Mouse (Mus musculus) embryonic facial prominence, embryonic 13.5 days (tissue): Measurements from ENCODE around the gene Dgka. TPM values are rescaled to one million over a fixed set of nuclear protein-coding genes. Genes with fewer than 3 reads are reported as not detected.
A peak's percentile ranks its signal among the peaks of the same experiment; 100 is the strongest.

ENCODE experiments used
- ATAC-seq: fragments of 200-750 bp; cut with Nextera tagmentation; 2 replicates; pipeline ENCODE4 v1.8.0; 2017; ENCODE audit warnings: low read depth; ENCODE audit not compliant: insufficient number of reproducible peaks, insufficient read depth, low FRiP score, low TSS enrichment
- H3K27ac ChIP-seq: fragments of 300-500 bp; sonication (generic); 2 replicates; pipeline ENCODE4 v1.5.1; 2015; ENCODE audit warnings: moderate library complexity, mild to moderate bottlenecking, inconsistent platforms
- H3K27me3 ChIP-seq: fragments of 300-500 bp; sonication (generic); 2 replicates; pipeline ENCODE4 v1.6.1; 2015; ENCODE audit warnings: mild to moderate bottlenecking, inconsistent platforms
- H3K36me3 ChIP-seq: fragments of 300-500 bp; sonication (generic); 2 replicates; pipeline ENCODE4 v1.6.1; 2015; ENCODE audit warnings: mild to moderate bottlenecking, inconsistent platforms
- H3K4me1 ChIP-seq: fragments of 300-500 bp; sonication (generic); 2 replicates; pipeline ENCODE4 v1.6.1; 2015; ENCODE audit warnings: inconsistent platforms
- H3K4me2 ChIP-seq: fragments of 300-500 bp; sonication (generic); 2 replicates; pipeline ENCODE4 v1.6.1; 2015; ENCODE audit warnings: moderate library complexity, mild to moderate bottlenecking, inconsistent platforms
- H3K4me3 ChIP-seq: fragments of 300-500 bp; sonication (generic); 2 replicates; pipeline ENCODE4 v1.5.1; 2015; ENCODE audit warnings: mild to moderate bottlenecking, inconsistent platforms
- H3K9ac ChIP-seq: fragments of 300-500 bp; sonication (generic); 2 replicates; pipeline ENCODE4 v1.6.1; 2015; ENCODE audit warnings: mild to moderate bottlenecking, inconsistent platforms
- H3K9me3 ChIP-seq: fragments of 300-500 bp; sonication (generic); 2 replicates; pipeline ENCODE4 v1.6.1; 2016; ENCODE audit warnings: inconsistent platforms
- WGBS: fragments of 180-500 bp; shearing (Covaris S2); methylation state at CpG from one replicate; pipeline ENCODE4 v1.1.7; 2015; ENCODE audit warnings: mixed read lengths; 5-methylcytosine and 5-hydroxymethylcytosine counted together
- polyA plus RNA-seq: library from polyadenylated mRNA; unstranded; fragments of >200 nt; fragmentation: Nextera tagmentation; extraction: Ambion mirVana; gene quantifications from 2 replicates; pipeline ENCODE4 v1.2.1, GENCODE M21; 2015

Dgka gene
- 16.3 and 16.8 TPM in 2 replicates for polyA plus RNA-seq

DNA sequence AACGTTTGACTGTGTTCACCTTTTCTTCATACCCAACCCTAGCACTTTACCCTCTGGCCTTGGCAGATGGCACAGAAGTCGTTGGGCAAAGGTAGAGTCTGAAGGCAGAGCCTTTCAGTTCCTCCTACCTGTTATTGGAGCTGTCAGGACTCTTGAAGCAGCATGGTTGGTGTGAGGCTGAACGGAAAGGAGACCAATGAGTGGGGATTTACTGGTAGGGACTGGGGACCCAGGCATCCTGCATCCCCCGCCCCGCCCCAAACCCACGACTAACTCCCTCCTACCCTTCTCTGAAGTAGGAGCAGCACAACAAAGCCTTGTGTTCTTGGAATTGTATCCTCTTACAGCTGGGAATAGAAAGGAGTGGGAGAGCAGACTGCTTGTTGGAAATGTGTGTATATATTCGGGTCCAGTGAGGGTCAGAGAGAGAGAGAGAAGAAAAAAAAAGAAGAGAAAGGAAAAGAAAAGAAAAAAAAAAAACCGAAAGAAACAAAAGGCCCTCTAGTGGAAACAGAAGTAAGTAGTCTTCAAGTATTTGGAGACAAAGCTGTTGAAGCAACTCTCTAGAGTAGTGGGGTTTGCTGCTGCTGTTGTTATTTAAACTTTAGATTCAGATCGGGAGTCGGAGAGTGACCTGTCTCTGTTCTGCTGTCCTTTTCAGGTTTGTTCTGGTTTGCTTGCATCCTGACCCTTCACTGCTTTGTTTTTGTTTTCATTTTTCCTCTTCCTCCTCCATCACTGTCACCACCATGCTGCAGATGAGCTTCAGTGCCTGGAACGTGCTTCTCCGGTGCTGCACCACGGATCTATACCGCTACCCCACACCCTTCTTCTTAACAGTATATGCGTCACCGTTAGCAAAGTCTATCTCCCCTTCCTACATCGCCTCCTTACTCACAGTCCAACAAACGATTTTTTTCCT, at the start of gene Dgka:
Gene Dgka, minus strand, starts transcription at position 176 of the 922 bp plus-strand sequence.
- Histone ChIP-seq H3K27ac (peak within 1 kb of the TSS; percentile 71), H3K9ac (peak within 1 kb of the TSS; percentile 87), H3K36me3 (no peaks in the 10 kb centered on the region), H3K27me3 (peaks cover 15% of the 10 kb centered on the region), H3K4me3 (peak within 1 kb of the TSS; percentile 75), H3K4me2 (peak within 1 kb of the TSS; percentile 88), H3K9me3 (no peaks in the 10 kb centered on the region), H3K4me1 (peaks cover 27% of the 10 kb centered on the region)
- WGBS: 23% methylated on average over 18 of the region's 18 CpGs
- no peak for ATAC-seq

GRCm38 (mm10) chr10:128794391-128794790, 49.7 kb upstream of the Dgka start:
- Histone ChIP-seq H3K9me3 (no peaks in the 10 kb centered on the region), H3K4me2 (no peak overlapping the region), H3K4me1 (no peaks in the 10 kb centered on the region), H3K27ac (no peak overlapping the region), H3K4me3 (no peak overlapping the region), H3K36me3 (peaks cover 14% of the 10 kb centered on the region), H3K27me3 (no peaks in the 10 kb centered on the region), H3K9ac (no peak overlapping the region)
- no peak for ATAC-seq
- WGBS: 89% methylated on average over 5 of the region's 5 CpGs

DNA sequence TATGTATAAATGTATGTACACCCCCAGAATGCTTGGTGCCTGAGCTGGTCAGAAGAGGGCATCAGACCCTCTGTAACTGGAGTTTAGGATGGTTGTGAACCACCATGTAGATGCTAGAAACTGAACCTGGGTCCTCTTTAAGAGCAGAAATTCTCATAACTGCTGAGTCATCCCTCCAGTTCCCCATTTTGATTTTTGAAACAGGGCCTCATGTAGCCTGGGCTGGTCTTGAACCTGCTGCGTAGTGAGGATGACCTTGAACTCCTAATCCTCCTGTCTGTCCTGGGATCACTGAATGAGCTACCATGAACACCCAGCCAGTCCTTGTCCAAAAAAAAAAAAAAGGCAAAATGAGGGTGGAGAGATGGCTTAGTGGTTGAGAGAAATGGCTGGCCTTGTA, 48.6 kb upstream of the Dgka start:
- Histone ChIP-seq H3K9ac (no peak overlapping the region), H3K9me3 (no peaks in the 10 kb centered on the region), H3K4me3 (no peak overlapping the region), H3K4me1 (no peaks in the 10 kb centered on the region), H3K4me2 (no peak overlapping the region), H3K36me3 (peaks cover 8% of the 10 kb centered on the region), H3K27ac (no peak overlapping the region), H3K27me3 (no peaks in the 10 kb centered on the region)
- 87% methylated on average over 1 of the region's 1 CpGs for WGBS
- no peak for ATAC-seq

DNA sequence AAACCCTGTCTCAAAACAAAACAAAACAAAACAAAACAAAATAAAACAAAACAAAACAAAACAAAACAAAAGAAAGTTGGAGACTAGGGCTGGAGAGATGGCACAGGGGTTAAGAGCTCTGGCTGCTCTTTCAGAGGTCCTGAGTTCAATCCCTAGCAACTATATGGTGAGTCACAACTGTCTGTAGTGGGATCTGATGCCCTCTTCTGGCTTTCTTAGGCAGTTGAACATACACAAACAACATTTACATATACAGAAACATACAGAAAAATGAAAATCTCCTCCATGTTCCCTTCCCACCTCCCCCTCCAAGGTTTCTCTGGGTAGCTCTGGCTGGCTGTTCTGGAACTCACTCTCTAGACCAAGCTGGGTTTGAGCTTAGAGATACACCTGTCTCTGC, 47.4 kb upstream of the Dgka start:
- Histone ChIP-seq H3K4me2 (no peak overlapping the region), H3K27me3 (no peaks in the 10 kb centered on the region), H3K4me3 (no peak overlapping the region), H3K9ac (no peak overlapping the region), H3K27ac (no peak overlapping the region), H3K9me3 (no peaks in the 10 kb centered on the region), H3K4me1 (no peaks in the 10 kb centered on the region), H3K36me3 (no peaks in the 10 kb centered on the region)
- ATAC-seq: no peak

GRCm38 (mm10) chr10:128790398-128791124, 45.9 kb upstream of the Dgka start, which contains the start of gene Mmp19:
Gene Mmp19 (plus strand): TSS chr10:128790910.
- ATAC-seq: no peak

GRCm38 (mm10) chr10:128780200-128780599, 35.5 kb upstream of the Dgka start:
- H3K9ac ChIP-seq: no peak overlapping the region
- H3K27ac ChIP-seq: no peak overlapping the region
- no peaks in the 10 kb centered on the region for H3K27me3 ChIP-seq
- no peak for ATAC-seq
- no peak overlapping the region for H3K4me2 ChIP-seq
- WGBS: 86% methylated on average over 1 of the region's 1 CpGs
- H3K4me1 ChIP-seq: peaks cover 17% of the 10 kb centered on the region
- H3K9me3 ChIP-seq: peaks cover 21% of the 10 kb centered on the region
- no peaks in the 10 kb centered on the region for H3K36me3 ChIP-seq
- H3K4me3 ChIP-seq: no peak overlapping the region

More at GRCm38 (mm10) chr10:128790398-128791124, 45.9 kb upstream of the Dgka start, which contains the start of gene Mmp19:
- no peak within 1 kb of the TSS for H3K27ac ChIP-seq
- H3K4me3 ChIP-seq: no peak within 1 kb of the TSS
- H3K9ac ChIP-seq: no peak within 1 kb of the TSS
- H3K4me2 ChIP-seq: no peak within 1 kb of the TSS
- H3K4me1 ChIP-seq: no peaks in the 10 kb centered on the region
- H3K9me3 ChIP-seq: no peaks in the 10 kb centered on the region
- no peaks in the 10 kb centered on the region for H3K27me3 ChIP-seq
- 61% methylated on average over 7 of the region's 7 CpGs for WGBS
- H3K36me3 ChIP-seq: no peaks in the 10 kb centered on the region

DNA sequence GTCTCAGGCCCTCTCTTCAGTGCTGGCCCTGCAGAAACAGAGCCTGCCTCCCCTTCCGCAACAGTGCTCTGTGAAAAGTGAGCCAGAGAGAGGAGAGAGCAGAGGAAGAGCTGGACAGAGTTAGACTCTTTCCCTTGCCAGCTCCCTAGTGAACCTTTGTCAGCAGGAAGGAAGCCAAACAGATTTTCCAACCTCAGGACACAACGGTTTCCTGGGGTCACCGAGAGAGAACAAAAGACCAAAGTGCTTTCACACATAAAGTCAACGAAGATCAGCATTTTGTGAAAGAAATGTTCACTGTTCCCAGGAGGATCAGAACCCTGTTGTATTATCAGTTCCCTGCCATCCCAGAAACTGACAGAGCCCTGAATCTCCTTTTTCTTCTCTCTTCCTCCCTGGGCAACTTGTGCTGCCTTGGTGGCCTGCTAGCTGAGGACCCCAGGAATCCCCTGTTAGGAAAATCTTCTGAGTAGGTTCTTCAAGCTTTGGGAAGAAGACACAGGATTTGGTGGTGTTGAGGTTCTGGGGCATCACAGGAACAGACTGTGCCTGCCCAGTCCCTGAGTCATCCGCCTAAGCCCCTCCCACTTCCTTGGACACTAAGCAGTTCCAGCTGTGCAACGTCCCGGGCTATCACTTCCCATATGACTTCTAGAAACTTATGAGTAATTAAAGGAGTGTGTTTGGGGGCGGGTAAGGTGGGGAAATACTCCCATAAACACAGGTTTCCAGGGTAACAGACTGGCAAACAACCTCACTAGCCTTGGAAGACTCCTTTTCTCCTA, 34.5 kb upstream of the Dgka start:
- WGBS: 16% methylated on average over 8 of the region's 8 CpGs
- peaks cover 15% of the 10 kb centered on the region for H3K9me3 ChIP-seq
- peaks cover 17% of the 10 kb centered on the region for H3K4me1 ChIP-seq
- H3K27ac ChIP-seq: peak overlapping the region; percentile 89
- no peak overlapping the region for H3K9ac ChIP-seq
- peak overlapping the region; percentile 24; the same call in 1 of the 2 replicates for H3K4me2 ChIP-seq
- H3K4me3 ChIP-seq: no peak overlapping the region
- H3K36me3 ChIP-seq: no peaks in the 10 kb centered on the region
- ATAC-seq: 0 out of 2 replicates have a peak, but pooled peaks have one; percentile 85
- H3K27me3 ChIP-seq: no peaks in the 10 kb centered on the region

DNA sequence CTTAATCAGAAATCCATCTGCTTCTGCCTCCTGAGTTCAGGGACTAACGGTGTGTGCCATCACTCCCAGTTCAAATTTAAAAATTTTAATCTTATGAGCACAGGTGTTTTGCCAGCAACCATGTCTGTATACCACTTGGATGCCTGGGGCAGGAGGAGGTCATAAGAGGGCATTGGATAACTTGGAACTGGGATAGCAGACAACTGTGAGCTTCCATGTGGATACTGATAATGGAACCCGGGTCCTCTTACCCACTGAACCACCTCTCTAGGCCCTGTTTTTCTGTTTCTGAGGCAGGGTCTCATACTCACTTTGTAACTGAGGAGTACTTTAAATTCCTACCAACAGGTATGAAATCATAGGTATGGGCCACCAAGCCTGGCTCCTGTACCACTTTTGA, 33.8 kb upstream of the Dgka start:
- Histone ChIP-seq H3K4me2 (no peak overlapping the region), H3K27me3 (no peaks in the 10 kb centered on the region), H3K4me3 (no peak overlapping the region), H3K36me3 (no peaks in the 10 kb centered on the region), H3K27ac (peak overlapping the region; percentile 89), H3K9ac (no peak overlapping the region), H3K9me3 (0 out of 2 replicates have a peak, but pooled peaks cover 7% of the 10 kb centered on the region), H3K4me1 (peaks cover 17% of the 10 kb centered on the region)
- ATAC-seq: no peak
- 80% methylated on average over 2 of the region's 2 CpGs for WGBS

- WGBS: 14% methylated on average over 5 of the region's 5 CpGs
- H3K9me3 ChIP-seq: no peaks in the 10 kb centered on the region
- ATAC-seq: no peak
- no peak overlapping the region for H3K27ac ChIP-seq
- no peak overlapping the region for H3K9ac ChIP-seq
- no peaks in the 10 kb centered on the region for H3K27me3 ChIP-seq
- no peak overlapping the region for H3K4me2 ChIP-seq
- H3K4me1 ChIP-seq: peaks cover 6% of the 10 kb centered on the region; the same call in 1 of the 2 replicates
- no peaks in the 10 kb centered on the region for H3K36me3 ChIP-seq
- no peak overlapping the region for H3K4me3 ChIP-seq
Measured at GRCm38 (mm10) chr10:128773685-128774084, 29.0 kb upstream of the Dgka start.

- WGBS: 72% methylated on average over 2 of the region's 2 CpGs
- no peaks in the 10 kb centered on the region for H3K27me3 ChIP-seq
Measured at GRCm38 (mm10) chr10:128772895-128773294, 28.2 kb upstream of the Dgka start.

More at GRCm38 (mm10) chr10:128772895-128773294, 28.2 kb upstream of the Dgka start:
- H3K4me2 ChIP-seq: no peak overlapping the region
- H3K9ac ChIP-seq: no peak overlapping the region
- H3K4me3 ChIP-seq: no peak overlapping the region
- H3K9me3 ChIP-seq: no peaks in the 10 kb centered on the region
- peaks cover 4% of the 10 kb centered on the region; the same call in 1 of the 2 replicates for H3K36me3 ChIP-seq
- H3K4me1 ChIP-seq: 0 out of 2 replicates have a peak, but pooled peaks cover 2% of the 10 kb centered on the region
- no peak overlapping the region for H3K27ac ChIP-seq
- ATAC-seq: no peak
